Mouse (Mus musculus): ENCODE results near the gene Cd22.

Gene Cd22

GRCm38 (mm10) chr7:30820131-30820530 lies 60.0 kb downstream of the Cd22 start:
- DNase-seq (ENCODE audit: low spot score) = no peak
